Mouse (Mus musculus) MEL (cell line): ENCODE data around the gene Gm28035. TPM values are rescaled to one million over a fixed set of nuclear protein-coding genes. Genes with fewer than 3 reads are reported as not detected.

Source experiments
- DNase-seq: peaks from one replicate; pipeline ENCODE4 v3.0.0; 2011; ENCODE audit warnings: low read depth, low spot score
- H3K27ac ChIP-seq: 2 replicates; pipeline ENCODE4 v1.5.1; 2012; ENCODE audit warnings: low read depth, mild to moderate bottlenecking, control low read depth, low read length, moderate library complexity; ENCODE audit not compliant: control insufficient read depth
- H3K27me3 ChIP-seq, 2 experiments: fragments of 150-350 bp in 1 of 2; sonication (generic) in 1 of 2; 2 replicates each; pipeline ENCODE4 v1.6.1; 2012; ENCODE audit warnings: low read length in 2 of 2, mild to moderate bottlenecking in 2 of 2, improper control_type of control experiment in 1 of 2, moderate library complexity in 1 of 2; ENCODE audit not compliant: insufficient read depth in 2 of 2, control insufficient read depth in 1 of 2
- H3K36me3 ChIP-seq, 2 experiments: 2 replicates each; pipeline ENCODE4 v1.6.1; 2012 to 2014; ENCODE audit warnings: low read length in 2 of 2, improper control_type of control experiment in 1 of 2, inconsistent platforms in 1 of 2, mild to moderate bottlenecking in 1 of 2; ENCODE audit not compliant: insufficient read depth in 2 of 2, control insufficient read depth in 1 of 2
- H3K4me1 ChIP-seq, 2 experiments: fragments of 150-350 bp in 1 of 2; sonication (generic) in 1 of 2; 2 replicates each; pipeline ENCODE4 v1.6.1; 2012; ENCODE audit warnings: low read length in 2 of 2, improper control_type of control experiment in 1 of 2, mild to moderate bottlenecking in 1 of 2; ENCODE audit not compliant: insufficient read depth in 2 of 2, control insufficient read depth in 1 of 2
- H3K4me3 ChIP-seq, 2 experiments: fragments of 150-350 bp in 1 of 2; sonication (generic) in 1 of 2; 2 replicates each; pipeline ENCODE4 v1.5.1; 2012; ENCODE audit warnings: low read depth in 2 of 2, low read length in 2 of 2, mild to moderate bottlenecking in 2 of 2, moderate library complexity in 2 of 2, control low read depth in 1 of 2, improper control_type of control experiment in 1 of 2; ENCODE audit not compliant: control insufficient read depth in 1 of 2, insufficient read depth in 1 of 2
- H3K79me2 ChIP-seq: 2 replicates; pipeline ENCODE4 v1.6.1; 2012; ENCODE audit warnings: mild to moderate bottlenecking, low read length, moderate library complexity; ENCODE audit not compliant: control insufficient read depth, poor library complexity, insufficient read depth
- H3K9ac ChIP-seq: 2 replicates; pipeline ENCODE4 v1.6.1; 2012; ENCODE audit warnings: low read depth, mild to moderate bottlenecking, control low read depth, low read length, moderate library complexity; ENCODE audit not compliant: control insufficient read depth, poor library complexity, severe bottlenecking
- H3K9me3 ChIP-seq: fragments of 150-350 bp; sonication (generic); replicated peaks from 2 replicates; pipeline ENCODE4 v1.6.1; 2012; ENCODE audit warnings: mild to moderate bottlenecking, low read length, improper control_type of control experiment, moderate library complexity; ENCODE audit not compliant: insufficient read depth
- ELF1 ChIP-seq: IDR thresholded peaks from 2 replicates; pipeline ENCODE4 v1.6.1; 2014; ENCODE audit warnings: low read depth, mild to moderate bottlenecking, inconsistent platforms, low read length, improper control_type of control experiment, moderate library complexity
- ETS1 ChIP-seq: IDR thresholded peaks from 2 replicates; pipeline ENCODE4 v1.6.1; 2012; ENCODE audit warnings: low read depth, mild to moderate bottlenecking, inconsistent platforms, low read length, improper control_type of control experiment, moderate library complexity
- GABPA ChIP-seq: IDR thresholded peaks from 2 replicates; pipeline ENCODE4 v1.6.1; 2012; ENCODE audit warnings: low read depth, mild to moderate bottlenecking, inconsistent platforms, low read length, improper control_type of control experiment, moderate library complexity
- MAFK ChIP-seq: IDR thresholded peaks from 2 replicates; pipeline ENCODE4 v1.6.1; 2011; ENCODE audit warnings: low read depth, mild to moderate bottlenecking, low read length, improper control_type of control experiment, borderline replicate concordance
- MAX ChIP-seq: IDR thresholded peaks from 2 replicates; pipeline ENCODE4 v1.6.1; 2011; ENCODE audit warnings: low read length, improper control_type of control experiment
- MXI1 ChIP-seq: IDR thresholded peaks from 2 replicates; pipeline ENCODE4 v1.6.1; 2011; ENCODE audit warnings: mild to moderate bottlenecking, low read depth, low read length, improper control_type of control experiment
- MYB ChIP-seq: IDR thresholded peaks from 2 replicates; pipeline ENCODE4 v1.6.1; 2011; ENCODE audit warnings: mild to moderate bottlenecking, low read depth, low read length, improper control_type of control experiment
- MYC ChIP-seq: IDR thresholded peaks from 2 replicates; pipeline ENCODE4 v1.6.1; 2011; ENCODE audit warnings: low read depth, mild to moderate bottlenecking, low read length, improper control_type of control experiment, moderate library complexity
- RAD21 ChIP-seq: IDR thresholded peaks from 2 replicates; pipeline ENCODE4 v1.6.1; 2011; ENCODE audit warnings: mild to moderate bottlenecking, low read depth, low read length, improper control_type of control experiment
- RCOR1 ChIP-seq: IDR thresholded peaks from 2 replicates; pipeline ENCODE4 v1.6.1; 2012; ENCODE audit warnings: low read depth, mild to moderate bottlenecking, inconsistent platforms, low read length, improper control_type of control experiment
- TBP ChIP-seq: IDR thresholded peaks from 2 replicates; pipeline ENCODE4 v1.8.0; 2011; ENCODE audit warnings: low read depth, low read length, improper control_type of control experiment
- TCF12 ChIP-seq: IDR thresholded peaks from 2 replicates; pipeline ENCODE4 v1.6.1; 2014; ENCODE audit warnings: low read depth, mild to moderate bottlenecking, inconsistent platforms, low read length, improper control_type of control experiment, moderate library complexity
- USF1 ChIP-seq: IDR thresholded peaks from 2 replicates; pipeline ENCODE4 v1.6.1; 2014; ENCODE audit warnings: low read depth, mild to moderate bottlenecking, inconsistent platforms, low read length, improper control_type of control experiment, moderate library complexity
- USF2 ChIP-seq, 2 experiments: IDR thresholded peaks; 2 replicates each; pipeline ENCODE4 v1.6.1; 2011 to 2012; ENCODE audit warnings: improper control_type of control experiment in 2 of 2, low read length in 2 of 2, borderline replicate concordance in 1 of 2, inconsistent platforms in 1 of 2, low read depth in 1 of 2, mild to moderate bottlenecking in 1 of 2; ENCODE audit not compliant: insufficient read depth in 1 of 2
- ZC3H11A ChIP-seq: IDR thresholded peaks from 2 replicates; pipeline ENCODE4 v1.6.1; 2012; ENCODE audit warnings: low read depth, mild to moderate bottlenecking, inconsistent platforms, low read length, improper control_type of control experiment
- ZKSCAN1 ChIP-seq: IDR thresholded peaks from 2 replicates; pipeline ENCODE4 v1.6.1; 2012; ENCODE audit warnings: low read depth, mild to moderate bottlenecking, inconsistent platforms, low read length, improper control_type of control experiment, moderate library complexity
- polyA plus RNA-seq, 2 experiments: library from polyadenylated mRNA; stranded (reverse) in 1 of 2; unstranded in 1 of 2; fragments of >175 nt in 1 of 2; fragments of >200 nt in 1 of 2; gene quantifications; 2 replicates each; pipeline versions ENCODE4 v1.2.1 to v1.2.4; 2012; ENCODE audit warnings: low replicate concordance in 2 of 2, low read depth in 1 of 2; ENCODE audit not compliant: insufficient read length in 2 of 2, insufficient read depth in 1 of 2, missing spikeins in 1 of 2
- total RNA-seq: library from RNA; depleted of rRNA; stranded (reverse); fragments of 300-350 nt; gene quantifications from 2 replicates; pipeline ENCODE4 v1.2.3, GENCODE M21; 2012

Gene Gm28035
- total and polyA plus RNA-seq, 3 experiments = 0.26 TPM; not detected in 2

DNA sequence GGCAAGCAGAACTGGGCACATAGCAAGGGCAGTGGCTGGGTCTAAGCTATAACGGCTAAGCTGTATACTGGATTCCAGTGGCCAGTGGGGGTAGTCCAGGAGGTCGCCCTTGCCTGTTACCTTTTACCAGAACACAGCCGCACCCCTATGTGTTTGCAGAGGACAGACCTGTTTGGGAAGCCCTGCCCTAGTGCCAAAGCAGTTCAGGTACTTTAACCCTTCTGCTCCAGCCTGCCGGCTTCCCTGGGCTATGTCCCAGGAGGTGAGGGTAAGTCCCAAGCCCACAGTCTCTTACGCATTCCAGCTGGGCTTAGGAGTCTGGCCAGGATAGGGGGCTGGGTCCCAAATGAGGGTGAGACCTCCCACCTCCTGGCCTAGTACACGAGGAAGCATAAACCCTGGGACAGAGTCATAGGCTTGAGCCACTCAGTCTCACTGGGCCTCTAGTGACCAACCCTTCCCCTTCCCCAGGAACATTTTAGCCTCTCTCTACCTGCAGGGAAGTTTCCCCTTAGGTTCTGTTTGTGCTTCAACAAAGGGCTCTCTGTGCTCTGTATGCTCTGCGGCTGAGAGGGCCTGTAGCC, 4.3 kb downstream of the Gm28035 start:
- TF ChIP-seq ZC3H11A (no peak), MXI1 (no peak), TCF12 (no peak), ZKSCAN1 (no peak), ELF1 (no peak), USF2 (IDR thresholded peaks at IDR 0.05; ENCODE audit: borderline replicate concordance in 1 of 2, insufficient read depth in 1 of 2, low read depth in 1 of 2, low read length in 2 of 2) (no peak), MYC (no peak), TBP (no peak), RAD21 (no peak)
- no peaks in the 10 kb centered on the region for H3K27me3 ChIP-seq
- DNase-seq = no peak
- no peaks in the 10 kb centered on the region for H3K79me2 ChIP-seq
- peaks cover 4 to 8% of the 10 kb centered on the region in 2 experiments for H3K36me3 ChIP-seq
- no peak overlapping the region for H3K4me3 ChIP-seq
- H3K4me1 ChIP-seq = peaks cover 5% of the 10 kb centered on the region in 2 experiments
- no peaks in the 10 kb centered on the region for H3K9me3 ChIP-seq
- H3K27ac ChIP-seq = no peak overlapping the region
- no peak overlapping the region for H3K9ac ChIP-seq

DNA sequence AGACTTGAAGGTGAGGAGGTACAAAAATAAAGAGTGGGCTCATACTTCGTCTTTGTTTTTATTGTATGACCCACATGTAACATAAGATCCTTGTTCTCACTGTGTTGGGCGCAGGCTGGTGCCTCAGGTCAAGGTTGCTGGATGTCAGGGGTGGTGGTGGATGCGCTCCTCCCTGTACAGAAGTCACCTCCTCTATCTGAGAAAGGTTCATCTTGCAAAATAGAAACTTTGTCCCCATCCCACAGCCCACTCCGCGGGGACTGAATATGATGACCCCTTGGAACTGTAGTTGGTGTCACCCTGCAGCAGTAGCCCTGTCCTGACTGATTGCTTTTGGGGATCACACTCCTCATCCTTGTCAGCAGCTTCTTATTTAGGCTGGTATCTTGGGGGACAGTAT, 6.7 kb downstream of the Gm28035 start:
- Histone ChIP-seq H3K4me1 (peaks cover 5 to 8% of the 10 kb centered on the region in 2 experiments), H3K27ac (no peak overlapping the region), H3K9me3 (no peaks in the 10 kb centered on the region), H3K79me2 (no peaks in the 10 kb centered on the region), H3K27me3 (no peaks in the 10 kb centered on the region), H3K9ac (no peak overlapping the region)
- no peak for DNase-seq
- TF ChIP-seq USF1 (no peak), RCOR1 (no peak), ETS1 (no peak), MAX (no peak), MYC (no peak), GABPA (no peak), MAFK (no peak), MYB (no peak)
- TF ChIP-seq, all 39 proteins: peak for 0
- H3K36me3 ChIP-seq = peaks cover 6 to 9% of the 10 kb centered on the region in 2 experiments
- H3K4me3 ChIP-seq = no peak overlapping the region
